Mouse (Mus musculus) MEL (cell line): Measurements from ENCODE around the gene Hivep2. TPM values are rescaled to one million over a fixed set of nuclear protein-coding genes. Genes with fewer than 3 reads are reported as not detected.

ENCODE experiments used
- DNase-seq: peaks from one replicate; pipeline ENCODE4 v3.0.0; 2011; ENCODE audit warnings: low read depth, low spot score
- H3K27ac ChIP-seq: 2 replicates; pipeline ENCODE4 v1.5.1; 2012; ENCODE audit warnings: low read depth, mild to moderate bottlenecking, control low read depth, low read length, moderate library complexity; ENCODE audit not compliant: control insufficient read depth
- H3K27me3 ChIP-seq, 2 experiments: fragments of 150-350 bp in 1 of 2; sonication (generic) in 1 of 2; 2 replicates each; pipeline ENCODE4 v1.6.1; 2012; ENCODE audit warnings: low read length in 2 of 2, mild to moderate bottlenecking in 2 of 2, improper control_type of control experiment in 1 of 2, moderate library complexity in 1 of 2; ENCODE audit not compliant: insufficient read depth in 2 of 2, control insufficient read depth in 1 of 2
- H3K36me3 ChIP-seq, 2 experiments: 2 replicates each; pipeline ENCODE4 v1.6.1; 2012 to 2014; ENCODE audit warnings: low read length in 2 of 2, improper control_type of control experiment in 1 of 2, inconsistent platforms in 1 of 2, mild to moderate bottlenecking in 1 of 2; ENCODE audit not compliant: insufficient read depth in 2 of 2, control insufficient read depth in 1 of 2
- H3K4me1 ChIP-seq, 2 experiments: fragments of 150-350 bp in 1 of 2; sonication (generic) in 1 of 2; 2 replicates each; pipeline ENCODE4 v1.6.1; 2012; ENCODE audit warnings: low read length in 2 of 2, improper control_type of control experiment in 1 of 2, mild to moderate bottlenecking in 1 of 2; ENCODE audit not compliant: insufficient read depth in 2 of 2, control insufficient read depth in 1 of 2
- H3K4me3 ChIP-seq, 2 experiments: fragments of 150-350 bp in 1 of 2; sonication (generic) in 1 of 2; 2 replicates each; pipeline ENCODE4 v1.5.1; 2012; ENCODE audit warnings: low read depth in 2 of 2, low read length in 2 of 2, mild to moderate bottlenecking in 2 of 2, moderate library complexity in 2 of 2, control low read depth in 1 of 2, improper control_type of control experiment in 1 of 2; ENCODE audit not compliant: control insufficient read depth in 1 of 2, insufficient read depth in 1 of 2
- H3K79me2 ChIP-seq: 2 replicates; pipeline ENCODE4 v1.6.1; 2012; ENCODE audit warnings: mild to moderate bottlenecking, low read length, moderate library complexity; ENCODE audit not compliant: control insufficient read depth, poor library complexity, insufficient read depth
- H3K9ac ChIP-seq: 2 replicates; pipeline ENCODE4 v1.6.1; 2012; ENCODE audit warnings: low read depth, mild to moderate bottlenecking, control low read depth, low read length, moderate library complexity; ENCODE audit not compliant: control insufficient read depth, poor library complexity, severe bottlenecking
- H3K9me3 ChIP-seq: fragments of 150-350 bp; sonication (generic); replicated peaks from 2 replicates; pipeline ENCODE4 v1.6.1; 2012; ENCODE audit warnings: mild to moderate bottlenecking, low read length, improper control_type of control experiment, moderate library complexity; ENCODE audit not compliant: insufficient read depth
- BHLHE40 ChIP-seq: IDR thresholded peaks from 2 replicates; pipeline ENCODE4 v1.6.1; 2012; ENCODE audit warnings: low read depth, mild to moderate bottlenecking, inconsistent platforms, low read length, improper control_type of control experiment, borderline replicate concordance
- CHD1 ChIP-seq: IDR thresholded peaks from 2 replicates; pipeline ENCODE4 v1.6.1; 2012; ENCODE audit warnings: low read depth, mild to moderate bottlenecking, inconsistent platforms, low read length, improper control_type of control experiment
- CHD2 ChIP-seq: IDR thresholded peaks from 2 replicates; pipeline ENCODE4 v1.6.1; 2011; ENCODE audit warnings: low read length, improper control_type of control experiment
- CTCF ChIP-seq, 3 experiments: IDR thresholded peaks in 2 of 3; conservative IDR thresholded peaks in 1 of 3; 2 replicates each; pipeline ENCODE4 v1.5.1; 2011 to 2012; ENCODE audit warnings: low read length in 3 of 3, low read depth in 2 of 3, mild to moderate bottlenecking in 2 of 3, improper control_type of control experiment in 1 of 3, inconsistent platforms in 1 of 3, mixed read lengths in 1 of 3, moderate library complexity in 1 of 3; ENCODE audit not compliant: control insufficient read depth in 1 of 3, insufficient read depth in 1 of 3, poor library complexity in 1 of 3, severe bottlenecking in 1 of 3
- ELF1 ChIP-seq: IDR thresholded peaks from 2 replicates; pipeline ENCODE4 v1.6.1; 2014; ENCODE audit warnings: low read depth, mild to moderate bottlenecking, inconsistent platforms, low read length, improper control_type of control experiment, moderate library complexity
- EP300 ChIP-seq, 2 experiments: IDR thresholded peaks; 2 replicates each; pipeline ENCODE4 v1.6.1; 2011; ENCODE audit warnings: improper control_type of control experiment in 2 of 2, low read length in 2 of 2, low read depth in 1 of 2, mild to moderate bottlenecking in 1 of 2
- ETS1 ChIP-seq: IDR thresholded peaks from 2 replicates; pipeline ENCODE4 v1.6.1; 2012; ENCODE audit warnings: low read depth, mild to moderate bottlenecking, inconsistent platforms, low read length, improper control_type of control experiment, moderate library complexity
- GABPA ChIP-seq: IDR thresholded peaks from 2 replicates; pipeline ENCODE4 v1.6.1; 2012; ENCODE audit warnings: low read depth, mild to moderate bottlenecking, inconsistent platforms, low read length, improper control_type of control experiment, moderate library complexity
- GATA1 ChIP-seq: IDR thresholded peaks from 2 replicates; pipeline ENCODE4 v1.6.1; 2011; ENCODE audit warnings: low read depth, low read length, improper control_type of control experiment
- JUND ChIP-seq: IDR thresholded peaks from 2 replicates; pipeline ENCODE4 v1.6.1; 2011; ENCODE audit warnings: low read depth, mild to moderate bottlenecking, improper control_type of control experiment, low read length
- MAFK ChIP-seq: IDR thresholded peaks from 2 replicates; pipeline ENCODE4 v1.6.1; 2011; ENCODE audit warnings: low read depth, mild to moderate bottlenecking, low read length, improper control_type of control experiment, borderline replicate concordance
- MEF2A ChIP-seq: IDR thresholded peaks from 2 replicates; pipeline ENCODE4 v1.6.1; 2014; ENCODE audit warnings: low read depth, mild to moderate bottlenecking, inconsistent platforms, low read length, improper control_type of control experiment; ENCODE audit not compliant: poor library complexity, insufficient replicate concordance, severe bottlenecking; ENCODE audit errors: extremely low read depth
- MYB ChIP-seq: IDR thresholded peaks from 2 replicates; pipeline ENCODE4 v1.6.1; 2011; ENCODE audit warnings: mild to moderate bottlenecking, low read depth, low read length, improper control_type of control experiment
- MYC ChIP-seq: IDR thresholded peaks from 2 replicates; pipeline ENCODE4 v1.6.1; 2011; ENCODE audit warnings: low read depth, mild to moderate bottlenecking, low read length, improper control_type of control experiment, moderate library complexity
- NRF1 ChIP-seq: IDR thresholded peaks from 2 replicates; pipeline ENCODE4 v1.6.1; 2014; ENCODE audit warnings: low read depth, mild to moderate bottlenecking, inconsistent platforms, low read length, improper control_type of control experiment, moderate library complexity; ENCODE audit not compliant: poor library complexity, insufficient read depth, severe bottlenecking
- POLR2AphosphoS5 ChIP-seq: IDR thresholded peaks from 2 replicates; pipeline ENCODE4 v1.6.1; 2012; ENCODE audit warnings: low read depth, borderline replicate concordance, mild to moderate bottlenecking, inconsistent platforms, low read length, moderate library complexity, mixed read lengths
- RCOR1 ChIP-seq: IDR thresholded peaks from 2 replicates; pipeline ENCODE4 v1.6.1; 2012; ENCODE audit warnings: low read depth, mild to moderate bottlenecking, inconsistent platforms, low read length, improper control_type of control experiment
- SIN3A ChIP-seq: IDR thresholded peaks from 2 replicates; pipeline ENCODE4 v1.6.1; 2012; ENCODE audit warnings: low read length, improper control_type of control experiment, inconsistent platforms
- SMC3 ChIP-seq: IDR thresholded peaks from 2 replicates; pipeline ENCODE4 v1.6.1; 2011; ENCODE audit warnings: low read depth, low read length, improper control_type of control experiment
- TBP ChIP-seq: IDR thresholded peaks from 2 replicates; pipeline ENCODE4 v1.8.0; 2011; ENCODE audit warnings: low read depth, low read length, improper control_type of control experiment
- TCF12 ChIP-seq: IDR thresholded peaks from 2 replicates; pipeline ENCODE4 v1.6.1; 2014; ENCODE audit warnings: low read depth, mild to moderate bottlenecking, inconsistent platforms, low read length, improper control_type of control experiment, moderate library complexity
- UBTF ChIP-seq: IDR thresholded peaks from 2 replicates; pipeline ENCODE4 v1.6.1; 2012; ENCODE audit warnings: low read depth, mild to moderate bottlenecking, inconsistent platforms, low read length, improper control_type of control experiment, moderate library complexity, borderline replicate concordance; ENCODE audit not compliant: insufficient read depth
- USF2 ChIP-seq, 2 experiments: IDR thresholded peaks; 2 replicates each; pipeline ENCODE4 v1.6.1; 2011 to 2012; ENCODE audit warnings: improper control_type of control experiment in 2 of 2, low read length in 2 of 2, borderline replicate concordance in 1 of 2, inconsistent platforms in 1 of 2, low read depth in 1 of 2, mild to moderate bottlenecking in 1 of 2; ENCODE audit not compliant: insufficient read depth in 1 of 2
- ZKSCAN1 ChIP-seq: IDR thresholded peaks from 2 replicates; pipeline ENCODE4 v1.6.1; 2012; ENCODE audit warnings: low read depth, mild to moderate bottlenecking, inconsistent platforms, low read length, improper control_type of control experiment, moderate library complexity
- polyA plus RNA-seq, 2 experiments: library from polyadenylated mRNA; stranded (reverse) in 1 of 2; unstranded in 1 of 2; fragments of >175 nt in 1 of 2; fragments of >200 nt in 1 of 2; gene quantifications; 2 replicates each; pipeline versions ENCODE4 v1.2.1 to v1.2.4; 2012; ENCODE audit warnings: low replicate concordance in 2 of 2, low read depth in 1 of 2; ENCODE audit not compliant: insufficient read length in 2 of 2, insufficient read depth in 1 of 2, missing spikeins in 1 of 2
- total RNA-seq: library from RNA; depleted of rRNA; stranded (reverse); fragments of 300-350 nt; gene quantifications from 2 replicates; pipeline ENCODE4 v1.2.3, GENCODE M21; 2012

Gene Hivep2
- total and polyA plus RNA-seq, 3 experiments, result not detected

GRCm38 (mm10) chr10:14085241-14085659 is 119.4 kb downstream of the Hivep2 start:
- Histone ChIP-seq H3K27me3 (no peaks in the 10 kb centered on the region), H3K9ac (no peak overlapping the region), H3K9me3 (no peaks in the 10 kb centered on the region), H3K79me2 (no peaks in the 10 kb centered on the region), H3K27ac (no peak overlapping the region), H3K4me3 (no peak overlapping the region), H3K36me3 (no peaks in the 10 kb centered on the region), H3K4me1 (no peaks in the 10 kb centered on the region)
- no peak for TF ChIP-seq CHD1
- no peak for TF ChIP-seq GATA1
- TF ChIP-seq TBP, result no peak
- TF ChIP-seq SMC3, result no peak
- no peak for TF ChIP-seq RCOR1
- no peak for TF ChIP-seq CHD2
- TF ChIP-seq TCF12, result no peak
- no peak for TF ChIP-seq JUND
- TF ChIP-seq NRF1, result no peak
- DNase-seq, result no peak

DNA sequence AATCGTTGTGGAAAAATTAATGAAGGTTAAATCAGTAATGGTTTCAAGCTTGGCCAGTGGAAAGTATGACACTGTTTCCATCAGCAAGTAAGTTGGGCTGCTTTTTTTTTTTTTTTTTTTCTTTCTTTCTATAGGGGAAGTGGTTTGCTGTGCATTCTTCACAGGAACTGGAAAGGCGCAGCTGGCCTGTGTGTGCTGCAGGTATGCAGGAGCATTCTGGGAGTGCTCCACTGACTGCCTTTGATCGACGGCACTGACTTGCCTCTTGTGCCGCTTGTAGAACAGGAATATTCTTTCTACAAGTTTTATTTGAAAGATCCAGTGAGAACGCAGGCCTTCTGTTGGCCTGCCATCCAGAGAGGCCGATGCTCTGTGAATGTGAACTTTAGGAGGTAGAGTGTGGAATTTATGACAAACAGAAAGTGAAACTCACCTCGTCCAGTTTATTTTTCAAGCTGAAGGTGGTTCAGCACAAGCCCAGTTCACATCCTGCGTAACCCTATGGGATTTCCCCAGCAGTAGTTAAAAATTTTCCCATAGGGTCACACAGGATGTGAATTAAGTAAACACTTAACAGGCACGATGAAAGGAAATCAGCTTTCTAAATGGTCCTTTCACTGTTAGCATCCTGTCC is 120.1 kb downstream of the Hivep2 start:
- DNase-seq, result no peak
- no peak overlapping the region for H3K27ac ChIP-seq

GRCm38 (mm10) chr10:14087316-14087715 is 121.4 kb downstream of the Hivep2 start:
- Histone ChIP-seq H3K9ac (no peak overlapping the region), H3K27ac (no peak overlapping the region), H3K4me1 (no peaks in the 10 kb centered on the region), H3K36me3 (no peaks in the 10 kb centered on the region), H3K79me2 (no peaks in the 10 kb centered on the region), H3K4me3 (no peak overlapping the region), H3K27me3 (no peaks in the 10 kb centered on the region), H3K9me3 (no peaks in the 10 kb centered on the region)
- no peak for DNase-seq
- TF ChIP-seq MYC, result no peak
- no peak for TF ChIP-seq UBTF
- TF ChIP-seq USF2 (IDR thresholded peaks at IDR 0.05; ENCODE audit: borderline replicate concordance in 1 of 2, insufficient read depth in 1 of 2, low read depth in 1 of 2, low read length in 2 of 2), result no peak
- TF ChIP-seq RCOR1, result no peak
- TF ChIP-seq CHD2, result no peak
- no peak for TF ChIP-seq POLR2AphosphoS5
- TF ChIP-seq ZKSCAN1, result no peak
- TF ChIP-seq ELF1, result no peak
- TF ChIP-seq BHLHE40, result no peak
- no peak for TF ChIP-seq MAFK
- no peak for TF ChIP-seq ETS1
- TF ChIP-seq NRF1, result no peak
- no peak for TF ChIP-seq MEF2A
- no peak for TF ChIP-seq EP300 (IDR thresholded peaks at IDR 0.05; ENCODE audit: low read depth in 1 of 2, low read length in 2 of 2)
- TF ChIP-seq SIN3A, result no peak
- TF ChIP-seq GABPA, result no peak

More for the DNA sequence above, 120.1 kb downstream of the Hivep2 start:
- H3K4me1 ChIP-seq, result no peaks in the 10 kb centered on the region
- no peak overlapping the region for H3K9ac ChIP-seq
- H3K36me3 ChIP-seq, result no peaks in the 10 kb centered on the region
- H3K4me3 ChIP-seq, result peak overlapping the region; percentile 18 to 29; a peak in 3 of 4 replicates
- H3K9me3 ChIP-seq, result no peaks in the 10 kb centered on the region
- H3K27me3 ChIP-seq, result no peaks in the 10 kb centered on the region
- no peaks in the 10 kb centered on the region for H3K79me2 ChIP-seq
- TF ChIP-seq CTCF (IDR thresholded peaks at IDR 0.05 in 2 of 3, conservative IDR thresholded peaks at IDR 0.05 in 1 of 3; ENCODE audit: control insufficient read depth in 1 of 3, insufficient read depth in 1 of 3, low read depth in 2 of 3, low read length in 3 of 3, poor library complexity in 1 of 3, severe bottlenecking in 1 of 3) (no peak), MYB (no peak), POLR2AphosphoS5 (no peak)
